Mouse (Mus musculus) v-Abl transformed pro-B cells (cell line): ENCODE results near the gene Glg1.
"Not testable (repeated sequence)": the region's sequence is repeated elsewhere in the genome, so short reads cannot be mapped to it uniquely, and the experiment has no call there.

ENCODE experiments used
- in situ Hi-C, 2 experiments: fragments of 400-800 bp; cut with MboI; formaldehyde crosslinking; loops; one replicate each; pipeline ENCODE4 v1.15.1; 2025; ENCODE audit not compliant: unreplicated experiment in 2 of 2

Gene Glg1

GRCm38 (mm10) chr8:111258010-111258630 lies 896 bp downstream of the Glg1 start:
- in situ Hi-C loops = no loop called here

GRCm38 (mm10) chr8:111252487-111253112 lies 6.4 kb downstream of the Glg1 start:
- in situ Hi-C loops = no loop called here

- in situ Hi-C loops = no loop called here
Observed at GRCm38 (mm10) chr8:111250111-111250510, 8.9 kb downstream of the Glg1 start.

- in situ Hi-C loops = no loop called here
Observed at GRCm38 (mm10) chr8:111248136-111248535, 10.9 kb downstream of the Glg1 start.

GRCm38 (mm10) chr8:111246864-111247263 lies 12.2 kb downstream of the Glg1 start:
- in situ Hi-C loops = not testable (repeated sequence)

- in situ Hi-C loops = no loop called here
Observed at GRCm38 (mm10) chr8:111246287-111246830, 12.7 kb downstream of the Glg1 start.

- in situ Hi-C loops = no loop called here
Observed at GRCm38 (mm10) chr8:111237301-111237700, 21.7 kb downstream of the Glg1 start.

GRCm38 (mm10) chr8:111233730-111234129 lies 25.3 kb downstream of the Glg1 start:
- in situ Hi-C loops = no loop called here

GRCm38 (mm10) chr8:111224153-111224552 lies 34.9 kb downstream of the Glg1 start:
- in situ Hi-C loops = no loop called here

- in situ Hi-C loops = no loop called here
Observed at GRCm38 (mm10) chr8:111218107-111218506, 40.9 kb downstream of the Glg1 start.

- in situ Hi-C loops = no loop called here
Observed at GRCm38 (mm10) chr8:111213406-111213805, 45.6 kb downstream of the Glg1 start.

- in situ Hi-C loops = no loop called here
Observed at GRCm38 (mm10) chr8:111211180-111211579, 47.8 kb downstream of the Glg1 start.

GRCm38 (mm10) chr8:111209874-111210273 lies 49.1 kb downstream of the Glg1 start:
- in situ Hi-C loops = no loop called here

- in situ Hi-C loops = no loop called here
Observed at GRCm38 (mm10) chr8:111206321-111206720, 52.7 kb downstream of the Glg1 start.

- in situ Hi-C loops = no loop called here
Observed at GRCm38 (mm10) chr8:111205033-111205432, 54.0 kb downstream of the Glg1 start.

- in situ Hi-C loops = no loop called here
Observed at GRCm38 (mm10) chr8:111203341-111203740, 55.7 kb downstream of the Glg1 start.

- in situ Hi-C loops = no loop called here
Observed at GRCm38 (mm10) chr8:111197966-111198365, 61.0 kb downstream of the Glg1 start.

GRCm38 (mm10) chr8:111196181-111196580 lies 62.8 kb downstream of the Glg1 start:
- in situ Hi-C loops = no loop called here

- in situ Hi-C loops = no loop called here
Observed at GRCm38 (mm10) chr8:111188594-111189211, 70.3 kb downstream of the Glg1 start.

GRCm38 (mm10) chr8:111187470-111187869 lies 71.5 kb downstream of the Glg1 start:
- in situ Hi-C loops = no loop called here

- in situ Hi-C loops = no loop called here
Observed at GRCm38 (mm10) chr8:111185472-111185947, 73.5 kb downstream of the Glg1 start.

GRCm38 (mm10) chr8:111171661-111172060 lies 87.4 kb downstream of the Glg1 start:
- in situ Hi-C loops = no loop called here
